Mouse (Mus musculus): ENCODE data around the gene Tubal3. TPM values are rescaled to one million over a fixed set of nuclear protein-coding genes. Genes with fewer than 3 reads are reported as not detected.
"Not testable (repeated sequence)": the region's sequence is repeated elsewhere in the genome, so short reads cannot be mapped to it uniquely, and the experiment has no call there.

The Tubal3 gene
- not detected in 2 replicates for total RNA-seq (2021)
- long read RNA-seq: 0 reads

DNA sequence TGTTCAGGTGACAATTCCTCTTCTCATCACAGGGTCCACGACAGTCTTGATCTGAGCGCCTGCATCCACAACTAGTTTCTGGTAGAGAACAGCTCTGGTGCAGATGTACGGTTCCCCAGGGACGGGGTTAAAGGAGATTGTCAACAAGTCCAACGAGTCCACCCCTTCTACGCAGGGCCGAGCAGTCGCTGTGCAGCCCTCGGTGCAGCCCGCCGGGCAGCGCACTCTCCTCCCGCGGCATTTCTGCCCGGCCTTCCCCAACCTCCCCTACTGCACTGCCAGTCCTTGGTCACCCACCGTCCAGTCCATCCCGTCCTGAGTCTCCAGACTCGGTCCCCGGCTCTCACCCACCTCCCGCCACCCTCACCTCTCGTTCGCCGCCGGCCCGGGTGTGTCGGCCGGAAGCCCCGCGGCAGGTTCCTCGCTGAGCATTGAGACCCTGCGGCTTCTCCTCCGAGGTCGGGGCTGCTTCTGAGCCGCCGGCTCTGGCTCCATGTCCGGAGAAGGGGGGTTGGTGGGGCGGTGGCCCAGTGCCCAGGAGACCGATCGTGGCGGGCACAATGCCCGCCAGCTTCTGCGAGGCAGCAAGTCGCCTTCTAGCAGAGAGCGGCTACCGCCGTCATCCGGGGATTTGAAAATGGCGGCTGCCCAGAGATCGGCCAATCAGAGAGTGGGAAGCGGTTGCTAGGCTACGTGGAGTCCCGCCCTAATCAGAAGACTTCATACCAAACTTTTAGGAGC, at the start of gene Tubal3, which contains the start of gene Net1:
Gene Tubal3 (plus strand): TSS at position 704 of the 741 bp plus-strand sequence.
Gene Net1 (minus strand): TSS at position 650 of the 741 bp plus-strand sequence.
- DNase-seq: peak; percentile 84

DNA sequence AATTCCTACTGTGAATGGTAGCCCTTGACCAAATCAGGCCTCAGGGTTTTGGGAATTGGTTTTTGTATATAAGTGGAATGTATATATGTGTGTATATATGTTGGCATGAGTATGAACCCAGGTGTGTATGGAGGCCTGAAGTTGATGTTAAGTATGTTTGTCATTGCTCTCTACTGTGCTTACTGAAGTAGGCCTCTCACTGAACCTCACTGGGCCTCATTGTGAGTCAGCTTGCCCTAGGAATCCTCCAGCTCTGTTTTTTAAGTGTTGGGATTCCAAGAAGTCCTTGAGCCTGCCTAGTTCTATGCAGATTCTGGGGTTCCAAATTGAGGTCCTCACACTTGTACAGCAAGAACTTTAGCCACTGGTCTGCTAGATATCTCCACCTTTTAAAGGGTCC, 48.2 kb upstream of the Tubal3 start:
- DNase-seq: no peak

DNA sequence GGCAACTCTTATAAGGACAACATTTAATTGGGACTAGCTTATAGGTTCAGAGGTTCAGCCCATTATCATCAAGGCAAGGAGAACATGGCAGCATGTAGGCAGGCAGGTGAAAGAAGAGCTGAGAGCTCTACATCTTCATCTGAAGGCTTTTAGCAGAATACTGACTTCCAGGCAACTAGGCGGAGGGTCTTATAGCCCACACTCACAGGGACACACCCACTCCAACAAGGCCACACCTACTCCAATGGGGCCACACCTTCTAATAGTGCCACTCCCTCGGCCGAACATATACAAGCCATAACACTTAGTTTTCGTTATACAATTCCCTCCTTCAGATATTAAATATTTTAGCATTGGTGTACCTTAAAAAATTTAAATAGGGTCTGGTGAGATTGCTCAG, 45.2 kb upstream of the Tubal3 start:
- no peak for DNase-seq

GRCm38 (mm10) chr13:3876448-3876847, 41.6 kb upstream of the Tubal3 start:
- no peak for DNase-seq

DNA sequence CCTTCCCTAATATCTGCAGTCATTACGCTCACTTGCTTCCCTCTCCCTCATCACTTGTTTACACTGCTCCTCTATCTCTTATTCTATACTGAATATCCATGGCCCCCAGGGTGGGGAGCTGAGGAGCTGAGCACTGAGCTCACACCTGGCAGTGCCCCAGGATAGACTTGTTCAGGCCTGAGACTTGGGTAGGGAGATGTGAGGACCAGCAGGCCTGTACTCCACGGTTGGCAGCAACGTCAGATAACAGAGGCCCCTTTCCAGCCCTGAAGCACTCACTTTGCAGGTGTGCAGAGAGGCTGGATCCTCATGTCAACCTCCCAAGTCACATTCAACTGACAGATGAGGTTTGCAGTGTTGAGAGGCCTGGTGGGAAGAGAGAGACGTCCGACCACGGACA, 40.9 kb upstream of the Tubal3 start:
- DNase-seq: no peak

GRCm38 (mm10) chr13:3877679-3878220, 40.3 kb upstream of the Tubal3 start:
- no peak for DNase-seq

DNA sequence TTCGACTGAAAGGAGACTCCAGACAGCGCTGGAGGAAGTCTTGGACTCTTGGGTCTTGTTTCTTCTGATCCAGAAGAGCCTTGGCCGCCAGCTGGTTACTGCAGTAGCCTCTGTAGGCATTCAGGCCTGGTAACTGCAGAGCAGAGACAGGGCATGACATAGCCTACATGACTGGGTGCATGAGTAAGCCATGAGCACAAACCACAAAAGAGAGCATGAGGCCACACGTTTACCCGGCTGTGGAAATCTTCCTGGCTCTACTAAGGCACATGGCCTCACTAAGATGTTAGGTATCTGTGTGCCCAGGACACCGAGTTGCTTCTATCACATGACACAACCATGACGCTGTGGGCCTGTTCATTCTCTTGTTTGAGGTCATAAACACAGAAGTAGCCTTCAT, 31.4 kb upstream of the Tubal3 start:
- DNase-seq: no peak

- no peak for DNase-seq
Observed at GRCm38 (mm10) chr13:3889111-3889510, 29.0 kb upstream of the Tubal3 start.

GRCm38 (mm10) chr13:3890061-3890460, 28.0 kb upstream of the Tubal3 start:
- DNase-seq: no peak

GRCm38 (mm10) chr13:3891479-3892087, 26.5 kb upstream of the Tubal3 start:
- DNase-seq: no peak

- DNase-seq: no peak
Observed at GRCm38 (mm10) chr13:3892601-3893000, 25.5 kb upstream of the Tubal3 start.

DNA sequence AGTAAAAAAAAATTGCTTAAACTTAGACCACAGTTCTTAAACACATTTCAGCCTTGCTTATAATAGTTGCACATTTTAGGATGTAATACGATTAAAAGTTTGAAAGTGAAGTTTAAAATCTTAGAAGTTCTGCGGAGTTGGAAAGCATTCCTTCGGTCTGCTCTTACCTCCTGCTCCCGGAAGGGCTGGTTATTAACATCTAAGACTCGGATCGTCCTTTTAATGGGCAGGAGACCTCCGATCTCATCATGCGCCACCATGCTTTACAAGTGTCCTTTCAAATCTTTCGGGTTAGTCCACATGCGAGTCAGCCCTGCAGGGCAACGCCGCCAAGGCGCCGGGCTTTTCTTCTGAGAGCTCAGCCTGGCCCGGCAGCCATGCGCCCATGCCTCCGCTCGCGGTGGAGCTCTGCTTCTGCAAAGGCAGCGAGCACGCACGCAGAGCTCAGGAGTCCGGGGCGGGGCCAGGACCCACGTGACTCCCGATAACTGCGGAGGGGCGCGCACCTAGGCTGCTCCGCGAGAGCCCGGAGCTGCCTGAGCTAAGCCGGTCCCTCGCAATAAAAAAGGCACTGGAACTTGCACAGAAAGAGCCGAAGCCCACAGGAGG, 24.8 kb upstream of the Tubal3 start:
- DNase-seq: peak; percentile 97

- DNase-seq: no peak
Observed at GRCm38 (mm10) chr13:3894549-3894948, 23.5 kb upstream of the Tubal3 start.

DNA sequence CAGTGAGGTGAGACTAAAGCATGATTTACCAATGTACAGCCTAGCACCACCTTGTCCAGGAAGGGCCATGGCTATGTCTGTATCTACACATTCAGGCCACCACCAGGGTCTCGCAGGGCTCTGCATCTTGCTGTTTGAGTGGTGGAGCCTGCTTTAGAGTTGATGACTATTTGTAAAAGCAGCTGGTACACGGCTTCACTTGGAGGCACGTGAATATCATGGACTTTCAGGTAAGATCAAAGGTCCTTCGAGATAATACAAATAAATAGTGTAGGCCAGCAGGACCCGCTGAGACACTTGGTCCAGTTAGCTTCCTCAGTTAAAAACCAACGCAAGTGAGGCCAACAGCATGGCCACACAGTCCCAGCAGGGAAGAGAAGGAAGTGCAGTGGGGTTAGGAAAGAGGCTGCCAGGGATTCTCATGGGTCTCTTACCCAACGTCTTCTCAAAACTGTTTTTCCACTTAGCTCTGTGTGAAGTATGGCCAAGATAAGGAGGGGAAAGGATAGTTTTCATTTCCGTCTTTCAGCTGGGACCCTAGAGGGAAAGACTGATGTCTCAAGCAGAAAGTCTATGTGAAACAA, 22.6 kb upstream of the Tubal3 start:
- DNase-seq: no peak

- DNase-seq: no peak
Observed at GRCm38 (mm10) chr13:3896032-3896431, 22.0 kb upstream of the Tubal3 start.

DNA sequence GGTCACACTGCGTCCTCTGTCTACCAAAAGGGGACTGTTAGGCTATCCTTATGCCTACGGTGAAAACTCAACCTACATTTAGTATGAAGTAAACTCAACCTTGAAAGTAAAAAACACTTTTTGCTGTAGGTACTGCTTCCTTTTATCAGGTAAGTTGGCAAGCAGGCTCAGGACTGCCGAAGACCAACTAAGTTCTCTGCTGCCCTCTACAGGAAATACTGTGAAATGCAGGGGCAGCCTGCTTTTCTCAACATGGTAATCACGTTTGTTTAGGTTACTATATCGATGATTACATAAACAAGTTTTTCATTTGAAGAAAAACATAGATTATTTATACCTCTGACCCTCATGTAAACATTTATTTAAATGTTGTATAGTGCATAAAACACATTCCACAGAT, 21.2 kb upstream of the Tubal3 start:
- peak; percentile 44 for DNase-seq

DNA sequence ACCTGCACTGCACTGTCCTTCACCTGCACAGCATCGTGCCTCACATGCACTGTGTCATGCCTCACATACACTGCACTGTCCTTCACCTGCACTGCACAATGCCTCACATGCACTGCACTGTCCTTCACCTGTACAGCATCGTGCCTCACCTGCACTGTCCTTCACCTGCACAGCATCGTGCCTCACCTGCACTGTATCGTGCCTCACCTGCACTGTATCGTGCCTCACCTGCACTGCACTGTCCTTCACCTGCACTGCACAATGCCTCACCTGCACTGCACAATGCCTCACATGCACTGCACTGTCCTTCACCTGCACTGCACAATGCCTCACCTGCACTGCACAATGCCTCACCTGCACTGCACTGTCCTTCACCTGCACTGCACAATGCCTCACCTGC, 19.9 kb upstream of the Tubal3 start:
- DNase-seq: not testable (repeated sequence)

DNA sequence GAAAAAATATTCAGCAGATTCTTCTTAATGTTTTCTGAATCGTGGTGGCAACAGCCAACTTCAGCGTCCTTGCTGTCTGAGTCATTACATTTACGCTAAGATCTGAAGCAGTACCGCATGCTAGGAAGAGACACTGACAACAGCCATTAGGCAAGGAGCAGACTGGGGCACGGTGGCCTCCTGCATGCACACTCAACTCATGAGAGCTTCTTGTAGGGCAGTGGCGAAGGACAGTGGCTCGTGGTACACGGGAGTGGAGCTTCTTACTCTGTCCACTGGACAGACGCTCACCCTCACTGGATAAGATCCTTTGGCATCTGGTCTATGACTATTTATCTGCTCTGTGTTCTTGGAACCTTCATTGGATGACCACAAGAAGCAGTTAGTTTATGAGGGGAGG, 18.8 kb upstream of the Tubal3 start:
- no peak for DNase-seq

DNA sequence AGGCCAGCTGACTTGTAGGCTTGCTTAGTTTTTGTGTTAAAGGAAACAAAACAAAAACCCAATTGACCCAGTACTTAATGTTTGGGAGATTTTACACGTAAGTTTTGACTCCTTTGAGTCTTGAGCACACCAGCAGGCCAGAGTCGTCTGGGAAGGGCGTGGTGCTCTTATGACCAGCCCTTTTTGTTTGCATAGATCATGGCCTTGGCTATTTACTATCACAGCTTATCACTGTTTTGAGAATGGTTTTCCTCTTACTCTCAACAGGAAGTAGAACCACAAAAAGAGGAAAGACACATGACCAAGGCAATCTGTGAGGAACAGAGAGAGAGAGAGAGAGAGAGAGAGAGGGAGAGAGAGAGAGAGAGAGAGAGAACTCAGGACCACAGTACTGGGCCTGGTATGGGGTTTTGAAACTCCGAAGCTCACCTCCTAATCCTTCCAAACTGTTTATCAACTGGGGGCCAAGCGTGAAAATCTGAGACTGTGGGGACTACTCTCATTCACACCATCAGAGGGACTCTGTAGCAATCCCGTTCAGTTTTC, 10.8 kb upstream of the Tubal3 start:
- DNase-seq: no peak

- DNase-seq: no peak
Observed at GRCm38 (mm10) chr13:3908262-3908661, 9.8 kb upstream of the Tubal3 start.

- no peak for DNase-seq
Observed at GRCm38 (mm10) chr13:3910356-3910755, 7.7 kb upstream of the Tubal3 start.

DNA sequence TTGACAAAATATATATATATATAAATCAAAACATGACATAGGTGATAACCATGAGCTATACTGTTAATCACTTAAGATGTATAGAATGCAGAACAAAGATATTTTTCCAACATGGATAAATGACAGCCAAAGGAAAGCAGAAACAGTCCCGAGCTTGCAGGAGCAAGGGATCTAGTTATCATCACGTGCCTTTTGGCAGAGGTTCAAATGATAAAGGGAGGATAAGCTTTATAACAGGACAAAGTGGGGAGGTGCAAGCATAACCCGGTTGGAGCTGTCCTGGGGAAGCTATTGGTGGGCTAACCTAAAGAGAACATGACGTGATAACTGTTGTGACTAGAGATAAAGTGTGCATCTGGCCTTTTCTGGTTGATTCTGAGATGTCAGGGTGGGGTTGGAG, 4.6 kb upstream of the Tubal3 start:
- no peak for DNase-seq

DNA sequence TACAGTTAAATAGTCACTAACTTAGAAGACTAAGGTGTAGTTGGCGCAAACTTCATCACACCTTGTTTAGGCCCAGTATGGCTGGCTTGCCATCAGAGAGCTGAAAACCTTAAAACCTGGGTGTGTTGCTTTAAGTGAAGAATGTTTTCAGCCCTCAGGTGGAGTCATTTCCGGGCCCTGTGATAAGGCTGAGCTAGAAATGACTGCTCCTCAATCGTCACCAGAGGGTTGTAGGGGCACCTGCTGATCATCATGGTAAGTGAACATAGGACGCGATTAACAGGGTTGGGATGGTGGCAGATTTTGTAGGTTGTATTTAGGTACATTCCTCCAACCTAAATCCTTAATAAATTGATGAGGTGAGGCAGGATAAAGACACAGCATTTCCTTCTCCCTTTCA, 6.4 kb downstream of the Tubal3 start:
- DNase-seq: no peak

Measured in adrenal gland, postnatal 25 days (tissue).